Mouse (Mus musculus) limb, embryonic 14.5 days (tissue): ENCODE data around the gene Olfr325. TPM values are rescaled to one million over a fixed set of nuclear protein-coding genes. Genes with fewer than 3 reads are reported as not detected.

ENCODE experiments used
- ATAC-seq: fragments of 200-750 bp; cut with Nextera tagmentation; 2 replicates; pipeline ENCODE4 v1.8.0; 2017; ENCODE audit warnings: low read depth, moderate number of reproducible peaks, moderate TSS enrichment; ENCODE audit not compliant: low FRiP score
- DNase-seq: peaks from one replicate; pipeline ENCODE4 v3.0.0-alpha.2; 2015; ENCODE audit warnings: low spot score
- H3K27ac ChIP-seq: fragments of 300-500 bp; sonication (generic); replicated peaks from 2 replicates; pipeline ENCODE4 v1.5.1; 2014; ENCODE audit warnings: low read depth, mild to moderate bottlenecking, low read length, moderate library complexity, mixed read lengths
- H3K27me3 ChIP-seq: fragments of 300-500 bp; sonication (generic); 2 replicates; pipeline ENCODE4 v1.6.1; 2014; ENCODE audit warnings: low read length, mixed read lengths; ENCODE audit not compliant: control insufficient read depth, insufficient read depth
- H3K36me3 ChIP-seq: fragments of 300-500 bp; sonication (generic); 2 replicates; pipeline ENCODE4 v1.6.1; 2014; ENCODE audit warnings: mild to moderate bottlenecking, low read length, moderate library complexity, mixed read lengths; ENCODE audit not compliant: control insufficient read depth, insufficient read depth
- H3K4me1 ChIP-seq: fragments of 300-500 bp; sonication (generic); 2 replicates; pipeline ENCODE4 v1.6.1; 2014; ENCODE audit warnings: antibody characterized with exemption, low read length, mixed read lengths; ENCODE audit not compliant: control insufficient read depth, insufficient read depth
- H3K4me2 ChIP-seq: fragments of 300-500 bp; sonication (generic); replicated peaks from 2 replicates; pipeline ENCODE4 v1.6.1; 2014; ENCODE audit warnings: low read depth, mild to moderate bottlenecking, low read length, moderate library complexity; ENCODE audit not compliant: severe bottlenecking
- H3K4me3 ChIP-seq: fragments of 300-500 bp; sonication (generic); replicated peaks from 2 replicates; pipeline ENCODE4 v1.5.1; 2014; ENCODE audit warnings: low read length
- H3K9ac ChIP-seq: fragments of 300-500 bp; sonication (generic); 2 replicates; pipeline ENCODE4 v1.6.1; 2014; ENCODE audit warnings: mild to moderate bottlenecking, low read depth, low read length, moderate library complexity; ENCODE audit not compliant: severe bottlenecking
- H3K9me3 ChIP-seq: fragments of 300-500 bp; sonication (generic); 2 replicates; pipeline ENCODE4 v1.6.1; 2016; ENCODE audit warnings: low read length; ENCODE audit not compliant: control insufficient read depth
- POLR2A ChIP-seq: fragments of 200-500 bp; IDR thresholded peaks from 2 replicates; pipeline ENCODE4 v1.8.0; 2012; ENCODE audit warnings: inconsistent platforms, mild to moderate bottlenecking, moderate library complexity, borderline replicate concordance; ENCODE audit not compliant: insufficient read depth, insufficient read length; ENCODE audit errors: extremely low read depth
- WGBS: fragments of 180-500 bp; shearing (Covaris S2); extraction: QIAGEN DNeasy Blood & Tissue Kit; methylation state at CpG from one replicate; pipeline ENCODE4 v1.1.7; 2014; 5-methylcytosine and 5-hydroxymethylcytosine counted together
- polyA plus RNA-seq, 2 experiments: library from polyadenylated mRNA; depleted of rRNA in 1 of 2; stranded (reverse) in 1 of 2; unstranded in 1 of 2; fragments of >200 nt; fragmentation: Nextera tagmentation in 1 of 2; extraction: Ambion mirVana in 1 of 2; gene quantifications; 2 replicates each; pipeline versions ENCODE4 v1.2.1 to v1.2.3; 2012 to 2014

The Olfr325 gene
- polyA plus RNA-seq, 2 experiments = not detected

DNA sequence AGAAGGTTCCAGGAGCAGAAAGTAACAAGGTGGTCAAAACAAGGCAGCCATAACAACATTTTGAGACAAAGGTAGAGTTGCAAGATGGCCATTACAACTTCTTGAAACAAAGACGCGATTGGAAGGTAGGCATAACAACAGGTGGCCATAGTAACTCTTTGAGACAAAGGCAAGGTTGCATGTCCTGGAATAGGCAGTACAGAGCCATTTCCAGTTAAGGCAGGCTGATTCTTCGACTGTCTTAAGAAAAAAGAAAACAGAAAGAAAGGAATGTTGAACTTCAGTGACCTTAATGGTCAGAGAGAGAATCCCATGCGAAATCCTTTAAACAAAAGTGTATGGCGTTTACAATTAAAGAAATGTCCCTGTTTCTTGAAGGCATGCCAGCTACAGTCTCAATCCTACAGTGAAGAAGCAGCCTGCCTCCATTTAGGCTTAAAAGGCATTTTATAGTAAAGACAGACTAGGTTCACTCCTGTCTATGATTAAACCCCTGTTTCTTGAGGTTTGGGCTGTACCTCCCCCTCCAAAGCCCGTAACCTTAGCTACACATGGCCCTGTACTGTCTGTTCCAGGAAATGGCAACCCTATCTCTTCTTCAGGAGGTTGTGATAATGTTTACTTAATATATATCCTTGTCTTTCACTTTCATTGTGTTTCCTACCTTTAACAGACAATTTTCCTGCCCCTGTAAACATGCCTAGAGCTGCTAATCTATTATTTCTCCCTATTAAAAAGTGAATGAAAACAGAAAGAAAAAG lies 25.4 kb downstream of the Olfr325 start:
- H3K4me2 ChIP-seq = no peak overlapping the region
- no peak overlapping the region for H3K4me3 ChIP-seq
- H3K4me1 ChIP-seq = no peaks in the 10 kb centered on the region
- TF ChIP-seq POLR2A = no peak
- WGBS = 84% methylated on average over 6 of the region's 6 CpGs
- ATAC-seq = no peak
- H3K27ac ChIP-seq = no peak overlapping the region
- H3K36me3 ChIP-seq = no peaks in the 10 kb centered on the region
- H3K9me3 ChIP-seq = no peaks in the 10 kb centered on the region
- no peak overlapping the region for H3K9ac ChIP-seq
- no peak for DNase-seq
- no peaks in the 10 kb centered on the region for H3K27me3 ChIP-seq

GRCm38 (mm10) chr11:58604688-58605087 lies 27.2 kb downstream of the Olfr325 start:
- 76% methylated on average over 2 of the region's 2 CpGs for WGBS
- Histone ChIP-seq H3K27me3 (no peaks in the 10 kb centered on the region), H3K4me2 (no peak overlapping the region), H3K9me3 (no peaks in the 10 kb centered on the region), H3K4me1 (no peaks in the 10 kb centered on the region), H3K4me3 (no peak overlapping the region), H3K27ac (no peak overlapping the region), H3K36me3 (no peaks in the 10 kb centered on the region), H3K9ac (no peak overlapping the region)
- no peak for ATAC-seq
- DNase-seq = no peak
- TF ChIP-seq POLR2A = no peak

GRCm38 (mm10) chr11:58605228-58605627 lies 27.7 kb downstream of the Olfr325 start:
- no peak overlapping the region for H3K4me3 ChIP-seq
- no peak for ATAC-seq
- 80% methylated on average over 3 of the region's 3 CpGs for WGBS
- H3K9ac ChIP-seq = no peak overlapping the region
- H3K9me3 ChIP-seq = no peaks in the 10 kb centered on the region
- no peaks in the 10 kb centered on the region for H3K27me3 ChIP-seq
- H3K4me1 ChIP-seq = no peaks in the 10 kb centered on the region
- H3K27ac ChIP-seq = no peak overlapping the region
- no peak for TF ChIP-seq POLR2A
- no peak overlapping the region for H3K4me2 ChIP-seq
- DNase-seq = no peak
- no peaks in the 10 kb centered on the region for H3K36me3 ChIP-seq

- H3K9me3 ChIP-seq = no peaks in the 10 kb centered on the region
- 83% methylated on average over 12 of the region's 12 CpGs for WGBS
- no peaks in the 10 kb centered on the region for H3K4me1 ChIP-seq
- H3K27ac ChIP-seq = no peak overlapping the region
- no peak for TF ChIP-seq POLR2A
- no peaks in the 10 kb centered on the region for H3K27me3 ChIP-seq
- H3K36me3 ChIP-seq = no peaks in the 10 kb centered on the region
- DNase-seq (no peak), ATAC-seq (no peak)
- no peak overlapping the region for H3K4me3 ChIP-seq
- H3K4me2 ChIP-seq = no peak overlapping the region
- H3K9ac ChIP-seq = no peak overlapping the region
Observed at GRCm38 (mm10) chr11:58606177-58606919, 28.8 kb downstream of the Olfr325 start.

DNA sequence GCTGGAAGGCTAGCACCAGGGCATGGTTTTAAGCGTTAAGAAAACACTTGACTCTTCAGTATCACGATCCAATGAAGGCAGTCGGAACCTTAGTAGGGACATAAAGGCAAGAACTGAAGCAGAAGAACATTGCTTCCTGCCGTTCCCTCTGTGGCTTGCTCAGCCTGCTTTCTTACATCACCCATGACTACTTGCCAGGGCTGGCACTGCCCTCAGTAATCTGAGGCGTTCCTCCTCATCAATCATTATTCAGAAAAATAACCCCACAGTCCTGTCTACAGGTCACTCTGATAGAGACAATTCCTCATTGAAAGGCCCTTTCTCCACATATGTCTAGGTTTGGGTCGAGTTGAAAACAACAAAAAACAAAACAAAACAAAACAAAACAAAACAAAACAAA lies 29.5 kb downstream of the Olfr325 start:
- no peaks in the 10 kb centered on the region for H3K27me3 ChIP-seq
- H3K9me3 ChIP-seq = no peaks in the 10 kb centered on the region
- DNase-seq = no peak
- TF ChIP-seq POLR2A = no peak
- no peaks in the 10 kb centered on the region for H3K4me1 ChIP-seq
- H3K4me3 ChIP-seq = no peak overlapping the region
- H3K4me2 ChIP-seq = no peak overlapping the region
- H3K36me3 ChIP-seq = no peaks in the 10 kb centered on the region
- no peak for ATAC-seq
- no peak overlapping the region for H3K27ac ChIP-seq
- WGBS = 79% methylated on average over 6 of the region's 6 CpGs
- no peak overlapping the region for H3K9ac ChIP-seq
